8 mouse cellular contexts compared by ENCODE assay signal in genomic region chr19:9954811-9955202, GRCm38 (mm10). TPM values are rescaled to one million over a fixed set of nuclear protein-coding genes. Genes with fewer than 3 reads are reported as not detected.
DNase-seq lines count a peak whose midpoint lies in the region; ATAC-seq and TF ChIP-seq lines count a peak whose summit lies in the region.

No protein-coding gene starts in this region.

- no peaks in the 10 kb centered on the region for H3K36me3 ChIP-seq in heart, embryonic 11.5 days (ENCODE audit: control insufficient read depth, insufficient read depth, low read length)
- H3K36me3 ChIP-seq in E14TG2a.4 (ENCODE audit: insufficient read depth, low read length): no peaks in the 10 kb centered on the region
- no peaks in the 10 kb centered on the region for H3K36me3 ChIP-seq in forebrain, embryonic 14.5 days (ENCODE audit: control insufficient read depth, insufficient read depth, low read length)

- 0 out of 2 replicates have a peak, but pooled peaks have one; percentile 23 for ATAC-seq in heart, embryonic 11.5 days (replicated peaks; ENCODE audit: insufficient number of reproducible peaks, low FRiP score, low TSS enrichment)
- no peak for ATAC-seq in forebrain, embryonic 14.5 days
- 0 out of 2 replicates have a peak, but pooled peaks have one; percentile 33 for ATAC-seq in monocyte, adult 5-6 weeks (replicated peaks; ENCODE audit: insufficient number of reproducible peaks, low FRiP score, low TSS enrichment, poor library complexity, severe bottlenecking)

- peaks cover under 1% of the 10 kb centered on the region; the same call in 1 of the 2 replicates for H3K9me3 ChIP-seq in heart, embryonic 11.5 days (replicated peaks; ENCODE audit: control insufficient read depth, low read length)
- H3K9me3 ChIP-seq in E14TG2a.4 (ENCODE audit: low read length): peaks cover 8% of the 10 kb centered on the region
- no peaks in the 10 kb centered on the region for H3K9me3 ChIP-seq in forebrain, embryonic 14.5 days (replicated peaks; ENCODE audit: control insufficient read depth, low read length)

- H3K4me2 ChIP-seq in heart, embryonic 11.5 days: peak overlapping the region; percentile 19; the same call in 1 of the 2 replicates
- H3K4me2 ChIP-seq in forebrain, embryonic 14.5 days (ENCODE audit: low read length): no peak overlapping the region

- peaks cover 12% of the 10 kb centered on the region for H3K4me1 ChIP-seq in heart, embryonic 11.5 days (ENCODE audit: control insufficient read depth, insufficient read depth, low read length)
- peaks cover 11% of the 10 kb centered on the region for H3K4me1 ChIP-seq in E14TG2a.4 (replicated peaks; ENCODE audit: low read depth, low read length)
- peaks cover 4% of the 10 kb centered on the region; the same call in 1 of the 2 replicates for H3K4me1 ChIP-seq in forebrain, embryonic 14.5 days (ENCODE audit: control insufficient read depth, insufficient read depth, low read length)

- H3K27ac ChIP-seq in heart, embryonic 11.5 days (ENCODE audit: low read depth, low read length): peak overlapping the region; percentile 64
- 0 out of 2 replicates have a peak overlapping the region, but pooled peaks have one; percentile 23 for H3K27ac ChIP-seq in forebrain, embryonic 14.5 days (ENCODE audit: low read depth, low read length)

- WGBS in heart, embryonic 11.5 days (ENCODE audit: insufficient replicate concordance): 33% methylated on average over 5 of the region's 5 CpGs
- 41% methylated on average over 5 of the region's 5 CpGs for WGBS in forebrain, embryonic 14.5 days

- no peaks in the 10 kb centered on the region for H3K27me3 ChIP-seq in heart, embryonic 11.5 days (ENCODE audit: control insufficient read depth, insufficient read depth, low read length)
- no peaks in the 10 kb centered on the region; the same call in 1 of the 2 replicates for H3K27me3 ChIP-seq in E14TG2a.4 (ENCODE audit: insufficient read depth, low read length)
- H3K27me3 ChIP-seq in forebrain, embryonic 14.5 days (replicated peaks; ENCODE audit: control insufficient read depth, insufficient read depth, low read length): no peaks in the 10 kb centered on the region

- no peak overlapping the region for H3K4me3 ChIP-seq in heart, embryonic 11.5 days (ENCODE audit: low read depth, low read length)
- H3K4me3 ChIP-seq in E14TG2a.4 (replicated peaks; ENCODE audit: low read length): 0 out of 2 replicates have a peak overlapping the region, but pooled peaks have one; percentile 32
- no peak overlapping the region for H3K4me3 ChIP-seq in forebrain, embryonic 14.5 days (ENCODE audit: low read depth, low read length)

- no peak for DNase-seq in heart, adult 8-10 months (ENCODE audit: low spot score)
- DNase-seq in forebrain, embryonic 14.5 days (ENCODE audit: low spot score): no peak
- peak; percentile 28 for DNase-seq in liver
- DNase-seq in ovary, adult 18-20 months (ENCODE audit: low spot score): no peak
- no peak for DNase-seq in urinary bladder, postnatal 10 days (ENCODE audit: low spot score)

- H3K9ac ChIP-seq in heart, embryonic 11.5 days (ENCODE audit: low read depth, low read length): peak overlapping the region; percentile 8; the same call in 1 of the 2 replicates
- peak overlapping the region; percentile 32; the same call in 1 of the 2 replicates for H3K9ac ChIP-seq in forebrain, embryonic 14.5 days (ENCODE audit: low read length)

- TF ChIP-seq CTCF in E14TG2a.4 (conservative IDR thresholded peaks at IDR 0.05; ENCODE audit: low read length): no peak

RNA-seq across cellular contexts. Expression of gene Fth1, which starts 25.6 kb away (rescaled TPM):
- 1,994 and 2,294 TPM in 2 replicates for polyA plus RNA-seq in heart, embryonic 11.5 days (2014; fragmentation: Nextera tagmentation; extraction: Ambion mirVana)
- total RNA-seq in heart, adult 8-10 months (2022): 1,000 to 10,000 TPM; 2,773 to 3,210 (median 2,950) TPM
- 1,442 and 1,550 TPM in 2 replicates for polyA plus RNA-seq in forebrain, embryonic 14.5 days (2014; fragmentation: Nextera tagmentation; extraction: Ambion mirVana)
- 676 to 886 TPM (median 682 TPM) in 3 replicates for total RNA-seq in monocyte, adult 5-6 weeks (2017)

RNA-seq across cellular contexts. Expression of gene Best1, which starts 46.6 kb away (rescaled TPM):
- polyA plus RNA-seq in heart, embryonic 11.5 days (2014; fragmentation: Nextera tagmentation; extraction: Ambion mirVana): 0.10 and 0.41 TPM in 2 replicates
- total RNA-seq in heart, adult 8-10 months (2022): under 1 TPM in 2 of 4 experiments, not detected in 2; 0.14 to 0.65 TPM
- polyA plus RNA-seq in forebrain, embryonic 14.5 days (2014; fragmentation: Nextera tagmentation; extraction: Ambion mirVana): 1.1 and 1.4 TPM in 2 replicates
- 0.21 TPM in 1 of 3 replicates, not detected in the others for total RNA-seq in monocyte, adult 5-6 weeks (2017)

RNA-seq across cellular contexts. Expression of gene Rab3il1, which starts 46.7 kb away (rescaled TPM):
- 50.8 and 54.0 TPM in 2 replicates for polyA plus RNA-seq in heart, embryonic 11.5 days (2014; fragmentation: Nextera tagmentation; extraction: Ambion mirVana)
- 1 to 10 TPM; 6.3 to 8.1 (median 7.5) TPM for total RNA-seq in heart, adult 8-10 months (2022)
- 20.6 and 21.5 TPM in 2 replicates for polyA plus RNA-seq in forebrain, embryonic 14.5 days (2014; fragmentation: Nextera tagmentation; extraction: Ambion mirVana)
- 0.39 to 3.0 TPM in 2 of 3 replicates, not detected in the other for total RNA-seq in monocyte, adult 5-6 weeks (2017)

RNA-seq across cellular contexts. Expression of gene Incenp, which starts 55.5 kb away (rescaled TPM):
- 62.6 and 67.2 TPM in 2 replicates for polyA plus RNA-seq in heart, embryonic 11.5 days (2014; fragmentation: Nextera tagmentation; extraction: Ambion mirVana)
- total RNA-seq in heart, adult 8-10 months (2022): 1 to 10 TPM; 5.0 to 7.0 (median 5.1) TPM
- 39.8 and 41.0 TPM in 2 replicates for polyA plus RNA-seq in forebrain, embryonic 14.5 days (2014; fragmentation: Nextera tagmentation; extraction: Ambion mirVana)
- 23.7 to 34.3 TPM (median 24.1 TPM) in 3 replicates for total RNA-seq in monocyte, adult 5-6 weeks (2017)
